Mouse (Mus musculus): Measurements from ENCODE around the gene Slit3. TPM values are rescaled to one million over a fixed set of nuclear protein-coding genes. Genes with fewer than 3 reads are reported as not detected.

Slit3 gene
- total RNA-seq (2015): not detected in 2 replicates
- 0.04 and 0.33 TPM in 2 replicates for total RNA-seq (2017)

GRCm38 (mm10) chr11:35120894-35121610 is at the start of gene Slit3:
Slit3 (plus strand) TSS chr11:35121224.
- ATAC-seq (ENCODE audit: poor library complexity, severe bottlenecking): no peak

GRCm38 (mm10) chr11:35071451-35071850 is 49.6 kb upstream of the Slit3 start:
- ATAC-seq (ENCODE audit: poor library complexity, severe bottlenecking): no peak

DNA sequence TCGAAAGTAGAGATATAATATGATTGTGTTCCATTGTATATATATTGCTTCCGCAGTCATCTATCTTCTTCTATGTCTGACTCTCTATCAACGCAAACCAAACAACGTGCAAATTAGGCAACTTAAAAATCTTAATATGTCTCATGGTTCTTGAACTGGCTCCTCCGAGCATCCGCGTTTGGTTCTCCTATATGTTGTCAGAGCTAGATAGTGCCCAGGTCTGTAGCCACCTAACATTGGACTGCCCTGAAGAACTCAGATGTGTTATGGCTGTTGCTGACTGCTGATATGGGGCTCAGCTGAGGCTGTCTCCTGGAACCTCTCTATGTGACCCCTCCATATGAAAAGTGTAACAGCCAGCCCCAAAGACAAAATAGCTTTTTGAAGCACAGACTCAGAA is 45.6 kb upstream of the Slit3 start:
- ATAC-seq (ENCODE audit: poor library complexity, severe bottlenecking): no peak

DNA sequence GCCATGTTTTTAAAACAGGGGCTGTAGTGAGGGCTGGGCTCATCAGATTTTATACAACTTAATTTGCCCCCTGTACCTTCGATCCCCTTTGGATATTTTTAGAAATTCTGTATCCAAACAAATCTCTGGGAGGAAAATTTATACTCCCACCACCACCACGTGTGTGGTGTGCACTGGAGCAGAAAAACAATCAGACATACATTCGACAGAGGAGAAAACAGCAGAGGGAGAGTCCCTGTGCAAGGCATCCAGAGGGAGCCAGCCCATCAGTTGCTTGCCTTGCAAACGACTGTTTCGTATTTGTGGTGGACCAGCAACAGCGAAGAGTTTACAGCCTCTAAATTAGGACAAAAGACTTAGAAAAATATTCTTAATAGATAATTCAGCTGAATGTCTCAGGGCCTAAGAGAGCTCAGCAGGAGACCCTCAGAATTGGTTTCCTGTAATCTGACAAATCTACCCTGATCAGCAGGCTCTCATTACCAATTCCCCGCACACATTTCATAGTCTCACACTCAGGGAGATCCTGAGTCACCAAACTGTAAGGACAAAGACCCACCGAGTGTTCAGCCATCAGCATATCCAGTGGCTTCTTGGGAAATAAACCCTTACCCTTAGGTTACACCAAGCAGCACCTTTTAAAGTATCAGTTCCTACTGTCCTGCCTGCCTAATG is 40.4 kb upstream of the Slit3 start:
- no peak for ATAC-seq (ENCODE audit: poor library complexity, severe bottlenecking)

GRCm38 (mm10) chr11:35082297-35082696 is 38.7 kb upstream of the Slit3 start:
- ATAC-seq (ENCODE audit: poor library complexity, severe bottlenecking): no peak

DNA sequence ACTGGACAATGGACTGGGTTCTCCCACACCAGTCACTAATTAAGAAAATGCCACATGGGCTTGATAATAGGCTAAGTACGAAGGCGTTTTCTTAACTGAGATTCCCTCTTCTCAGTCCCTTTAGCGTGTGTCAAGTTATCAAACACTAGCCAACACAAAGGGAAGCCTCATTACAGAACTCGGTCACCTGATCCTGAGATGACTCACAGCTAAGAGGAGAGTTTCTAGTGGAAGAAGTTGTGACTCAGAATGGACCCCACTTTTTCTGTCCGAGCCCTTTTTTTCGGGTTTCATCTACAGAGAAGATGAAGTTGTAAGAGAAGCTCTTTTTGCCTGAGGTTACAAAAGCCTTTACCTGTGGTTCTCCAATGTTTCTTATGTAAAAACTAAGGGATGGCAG is 38.0 kb upstream of the Slit3 start:
- no peak for ATAC-seq (ENCODE audit: poor library complexity, severe bottlenecking)

DNA sequence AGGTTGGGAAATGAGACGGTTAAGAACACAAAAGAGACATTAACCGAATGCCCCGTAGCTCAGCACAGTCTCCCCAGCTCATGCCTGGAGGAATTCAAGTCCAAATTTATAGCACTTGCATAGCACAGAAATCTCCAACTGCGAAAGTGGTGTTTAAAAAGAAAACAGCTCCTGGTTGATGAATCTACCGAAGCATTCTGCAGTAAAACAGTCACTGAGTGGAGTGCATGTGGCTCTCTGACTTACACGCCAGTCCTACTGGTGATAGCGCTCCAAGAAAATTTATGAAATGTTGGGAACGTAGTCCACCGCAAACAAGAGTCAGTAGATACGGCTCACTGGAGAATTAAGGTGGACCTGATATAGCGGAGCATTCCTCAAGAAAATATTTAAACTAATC is 35.7 kb upstream of the Slit3 start:
- no peak for ATAC-seq (ENCODE audit: poor library complexity, severe bottlenecking)

DNA sequence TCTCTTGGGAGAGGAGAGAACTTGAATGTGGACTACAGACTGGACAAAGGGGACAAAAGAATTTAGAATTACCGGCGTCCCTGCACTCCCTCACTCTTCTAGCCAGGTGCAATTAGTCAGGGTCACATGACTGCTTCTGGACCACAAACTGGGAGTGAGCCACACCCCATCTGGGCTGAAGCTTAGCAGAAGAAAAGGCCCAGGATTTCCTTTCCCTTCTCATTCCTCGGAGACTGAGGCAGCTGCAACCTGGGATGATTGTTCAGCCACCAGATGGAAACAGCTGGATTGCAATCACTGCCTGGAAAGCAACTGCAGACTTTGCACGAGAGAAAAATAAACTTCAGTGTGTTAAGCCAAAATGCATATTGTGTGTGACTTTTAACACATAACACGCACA is 35.0 kb upstream of the Slit3 start:
- no peak for ATAC-seq (ENCODE audit: poor library complexity, severe bottlenecking)

DNA sequence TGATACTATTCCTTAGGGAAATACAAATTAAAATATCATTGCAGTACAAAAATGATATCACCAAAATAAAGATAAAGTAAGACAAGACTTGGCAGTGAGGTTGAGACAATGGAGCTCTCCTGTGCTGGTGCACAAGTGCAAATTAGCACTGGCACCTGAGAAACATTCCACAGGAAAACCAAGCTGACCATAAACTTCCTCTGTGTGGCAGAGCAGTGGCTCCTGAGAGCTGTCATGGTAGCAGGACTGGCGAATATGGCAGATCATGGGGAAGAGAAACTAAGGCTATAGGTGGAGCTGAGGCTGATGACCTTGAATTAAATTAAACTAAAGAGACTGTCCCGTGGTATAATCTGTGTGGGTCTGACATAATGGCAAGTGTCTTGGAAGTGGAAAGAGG is 33.6 kb upstream of the Slit3 start:
- no peak for ATAC-seq (ENCODE audit: poor library complexity, severe bottlenecking)

DNA sequence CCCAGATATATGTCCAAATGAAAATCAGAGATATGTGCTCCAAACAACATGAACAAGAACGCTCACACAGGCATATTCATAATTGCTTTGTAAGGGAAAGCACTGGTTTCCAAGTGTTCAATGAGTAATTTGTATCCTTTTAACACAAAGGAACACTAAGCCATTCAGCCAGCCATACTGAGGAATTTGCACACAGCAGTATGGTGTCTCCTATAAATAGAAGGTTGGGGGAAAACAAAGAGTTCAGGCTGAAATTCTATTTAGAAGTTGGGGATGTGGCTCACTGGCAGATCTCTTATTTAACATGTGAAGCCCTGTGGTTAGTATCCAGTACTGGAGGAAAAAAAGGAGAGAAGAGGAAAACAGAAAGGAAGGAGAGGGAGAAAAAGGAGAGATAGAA is 32.9 kb upstream of the Slit3 start:
- ATAC-seq (ENCODE audit: poor library complexity, severe bottlenecking): no peak

DNA sequence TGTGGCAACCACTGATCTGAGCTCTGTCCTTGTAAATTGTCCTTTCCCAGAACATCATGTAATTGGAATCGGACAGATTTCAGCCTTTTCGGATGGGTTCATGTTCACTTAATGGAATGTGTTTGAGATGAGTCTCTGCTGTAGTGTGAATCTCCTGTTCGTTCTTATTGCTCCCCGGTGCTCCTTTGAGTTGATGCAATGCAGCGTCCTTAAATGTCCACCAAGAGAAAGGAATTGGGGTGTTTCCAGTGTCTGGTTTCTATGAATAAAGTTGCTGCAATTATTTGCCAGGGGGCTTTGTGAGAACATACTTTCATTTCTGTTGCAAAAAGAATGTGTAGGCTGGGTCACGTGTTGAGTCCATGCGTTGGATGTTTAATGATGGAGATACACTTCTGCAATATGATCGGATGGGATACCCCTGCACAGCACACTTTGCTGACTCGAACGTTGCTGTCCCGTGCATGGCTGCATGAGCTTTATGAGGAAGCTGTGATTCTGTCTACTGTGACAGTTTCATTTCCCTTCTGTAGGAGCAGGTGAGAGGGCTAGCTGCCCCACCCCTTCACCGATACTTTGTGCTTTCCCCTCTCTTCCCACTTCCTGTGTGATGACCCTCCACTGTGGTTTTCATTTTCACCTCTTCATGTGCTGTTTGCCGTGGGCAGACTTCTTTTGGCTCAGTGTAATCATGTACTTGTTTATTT is 30.2 kb upstream of the Slit3 start:
- ATAC-seq (ENCODE audit: poor library complexity, severe bottlenecking): no peak

- ATAC-seq (ENCODE audit: poor library complexity, severe bottlenecking): no peak
Observed at GRCm38 (mm10) chr11:35096538-35096937, 24.5 kb upstream of the Slit3 start.

GRCm38 (mm10) chr11:35109781-35110180 is 11.2 kb upstream of the Slit3 start:
- no peak for ATAC-seq (ENCODE audit: poor library complexity, severe bottlenecking)

DNA sequence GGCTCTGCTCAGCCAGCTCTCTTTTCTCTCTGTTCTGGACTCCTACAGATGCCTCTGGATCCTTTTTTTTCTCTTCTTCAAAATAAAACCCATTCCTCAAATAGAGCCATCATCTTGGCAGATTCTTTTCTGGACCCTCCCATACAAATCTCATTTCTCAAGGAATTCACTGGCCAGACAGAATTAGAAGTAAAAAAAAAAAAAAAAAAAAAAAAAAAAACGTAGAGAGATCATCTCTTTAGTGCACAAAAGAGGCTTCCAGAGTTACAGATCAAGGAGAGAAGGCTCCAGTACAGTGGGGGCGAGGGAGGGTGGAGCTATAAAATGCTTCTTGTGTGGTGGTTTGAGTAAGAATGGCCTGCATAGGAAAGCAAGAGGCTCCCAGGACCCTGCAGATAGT is 10.2 kb upstream of the Slit3 start:
- no peak for ATAC-seq (ENCODE audit: poor library complexity, severe bottlenecking)

DNA sequence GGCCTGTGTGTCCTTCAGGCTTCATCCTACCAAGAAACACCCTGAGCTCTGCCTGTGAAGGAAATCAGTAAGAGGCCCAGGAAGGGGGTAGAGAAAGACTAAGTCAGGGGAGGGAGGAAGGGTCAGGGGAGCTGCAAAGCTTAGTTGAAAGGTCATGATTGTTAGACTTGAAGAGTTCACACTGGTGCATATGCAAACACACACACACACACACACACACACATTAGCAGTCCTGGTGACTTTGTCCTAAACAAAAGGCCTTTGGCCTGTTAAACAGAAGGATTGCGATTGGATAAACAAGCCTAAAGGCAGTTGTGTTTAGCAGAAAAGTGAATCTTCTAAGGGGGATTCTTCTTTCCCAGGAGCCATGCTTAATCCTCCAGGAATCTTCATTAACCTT is 7.7 kb upstream of the Slit3 start:
- ATAC-seq (ENCODE audit: poor library complexity, severe bottlenecking): no peak

DNA sequence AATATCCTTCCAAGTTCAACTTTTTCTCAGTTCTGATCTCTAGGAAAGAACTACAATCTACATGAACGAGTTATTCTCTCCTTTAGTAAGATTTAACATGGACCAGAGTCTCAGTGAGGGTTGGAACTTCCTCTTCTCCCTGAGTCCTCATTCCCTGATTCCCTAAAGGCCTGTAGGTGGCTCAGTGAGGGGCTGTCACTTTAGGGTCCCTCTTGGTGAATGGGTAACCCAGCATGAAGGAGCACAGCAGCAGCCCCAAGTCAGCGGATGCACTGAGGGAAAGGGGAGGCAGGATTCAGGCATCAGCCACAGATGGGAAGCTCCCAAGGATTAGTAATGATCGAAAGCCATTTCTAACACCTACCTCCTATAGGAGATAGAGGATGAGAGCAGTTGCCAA is 4.6 kb upstream of the Slit3 start:
- ATAC-seq (ENCODE audit: poor library complexity, severe bottlenecking): no peak

GRCm38 (mm10) chr11:35117871-35118270 is 3.2 kb upstream of the Slit3 start:
- no peak for ATAC-seq (ENCODE audit: poor library complexity, severe bottlenecking)

DNA sequence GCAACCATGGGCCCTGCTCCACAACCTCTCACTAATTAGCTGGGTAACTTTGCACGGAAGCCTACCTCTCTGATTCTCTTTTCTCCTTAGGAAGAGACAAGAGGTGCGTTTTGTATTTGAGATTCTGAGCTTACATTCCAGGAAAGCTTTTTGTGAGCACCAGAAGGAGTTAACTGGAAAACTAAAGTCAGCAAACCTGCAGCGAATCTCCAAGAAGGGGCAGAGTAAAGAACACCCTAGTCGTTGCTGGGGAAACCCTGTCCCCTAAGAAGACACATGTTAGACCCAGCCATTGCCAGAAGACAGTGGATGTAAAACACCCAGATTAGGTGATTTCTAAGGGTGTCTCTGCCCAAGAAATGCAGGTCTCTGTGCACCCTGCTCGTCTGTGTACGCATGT is 2.3 kb upstream of the Slit3 start:
- no peak for ATAC-seq (ENCODE audit: poor library complexity, severe bottlenecking)

DNA sequence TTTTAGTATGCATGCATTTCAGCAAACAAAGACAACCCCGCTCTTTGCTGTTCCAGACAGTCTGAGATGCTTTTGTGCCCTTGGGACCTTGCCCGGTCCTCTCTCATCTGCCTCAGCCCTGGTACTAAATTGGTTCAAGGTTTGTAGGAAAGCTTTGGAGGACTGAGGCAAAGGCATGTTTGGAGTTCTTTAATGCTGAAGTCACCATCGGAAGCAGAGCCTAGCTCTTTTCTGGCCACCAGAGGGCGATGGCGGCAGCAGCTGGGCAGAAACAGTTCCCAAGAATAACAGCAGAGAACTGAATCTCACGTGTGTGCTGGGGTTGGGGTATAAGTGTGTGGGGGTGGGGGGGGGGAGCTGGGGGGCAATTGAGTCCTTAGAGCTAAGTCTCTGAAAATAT is 1.7 kb upstream of the Slit3 start:
- no peak for ATAC-seq (ENCODE audit: poor library complexity, severe bottlenecking)

DNA sequence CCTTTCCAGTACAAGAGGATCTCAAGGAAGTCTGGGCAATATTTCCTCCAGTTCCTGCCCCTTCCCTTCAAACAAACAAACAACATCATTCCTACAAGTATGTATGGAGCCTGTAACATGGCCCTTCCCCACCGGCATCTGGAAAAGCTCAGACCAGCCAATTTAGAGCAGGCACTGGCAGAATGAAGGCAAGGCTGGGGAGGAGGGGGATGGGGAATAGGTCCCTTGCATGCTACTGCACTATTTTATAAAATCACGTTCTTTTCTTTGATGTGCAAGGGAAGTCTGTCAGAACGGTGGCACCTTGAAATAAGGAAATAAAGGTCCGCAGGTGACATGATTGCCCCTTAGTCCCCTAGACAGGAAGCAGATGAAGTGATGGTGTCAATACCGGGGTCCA is 948 bp upstream of the Slit3 start:
- no peak for ATAC-seq (ENCODE audit: poor library complexity, severe bottlenecking)

DNA sequence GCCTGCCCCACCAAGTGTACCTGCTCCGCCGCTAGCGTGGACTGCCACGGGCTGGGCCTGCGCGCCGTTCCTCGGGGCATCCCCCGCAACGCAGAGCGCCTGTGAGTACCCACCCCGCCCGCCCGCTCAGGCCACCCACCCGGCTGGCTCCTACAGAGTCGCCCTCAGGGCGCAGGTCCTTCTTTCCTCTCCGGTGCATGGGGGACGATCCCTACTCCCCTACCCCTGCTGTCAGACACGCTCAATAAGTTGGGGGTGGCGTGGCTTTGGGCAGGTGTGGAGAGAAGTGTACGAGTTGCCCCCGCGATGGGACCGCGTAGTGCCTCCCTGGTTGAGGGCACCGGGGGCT is 561 bp downstream of the Slit3 start:
- no peak for ATAC-seq (ENCODE audit: poor library complexity, severe bottlenecking)

DNA sequence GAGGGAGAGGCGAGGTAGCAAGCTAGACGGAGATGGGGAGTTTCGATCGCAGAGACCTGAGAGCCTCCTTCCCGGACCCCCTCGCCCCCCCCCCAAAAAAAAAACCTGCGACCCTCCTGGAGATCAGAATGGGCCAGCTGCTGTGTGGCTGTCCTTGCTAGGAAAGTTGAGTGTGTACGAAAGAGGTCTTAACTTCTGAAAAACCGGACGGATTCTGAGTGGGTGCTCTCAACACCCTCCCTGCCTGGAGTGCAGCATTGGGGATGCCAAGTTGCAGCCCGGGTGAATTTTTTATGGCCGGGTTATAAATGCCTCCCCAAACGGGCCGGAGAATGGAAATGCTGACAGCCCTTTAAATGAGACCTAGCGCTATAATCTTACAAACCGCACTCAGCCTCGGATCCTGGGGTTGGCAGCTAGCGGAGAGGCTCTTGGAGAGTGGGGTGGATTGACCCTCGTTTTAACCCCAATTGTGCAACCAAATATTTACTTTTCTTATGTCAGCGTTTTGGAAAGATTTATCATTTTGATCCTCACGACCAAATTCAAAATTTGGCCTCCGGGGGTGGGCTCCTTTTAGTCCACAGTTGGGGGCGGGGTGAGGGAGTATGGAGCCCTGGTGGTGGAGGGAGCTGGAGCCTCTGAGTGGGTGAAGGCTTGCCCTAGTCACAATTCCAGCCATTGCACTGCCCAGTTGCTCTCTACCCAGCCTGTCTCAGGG is 1.2 kb downstream of the Slit3 start:
- no peak for ATAC-seq (ENCODE audit: poor library complexity, severe bottlenecking)
